Mouse (Mus musculus): Measurements from ENCODE around the gene 4931414P19Rik. TPM values are rescaled to one million over a fixed set of nuclear protein-coding genes. Genes with fewer than 3 reads are reported as not detected.
"Not testable (repeated sequence)": the region's sequence is repeated elsewhere in the genome, so short reads cannot be mapped to it uniquely, and the experiment has no call there.

4931414P19Rik gene
- polyA plus RNA-seq, 1 experiment: 8.7 TPM

GRCm38 (mm10) chr14:54617897-54618365, 12.1 kb upstream of the 4931414P19Rik start, which contains the start of gene Psmb5:
Gene Psmb5 (minus strand): TSS chr14:54618022.
- H3K4me3 ChIP-seq (ENCODE audit: control insufficient read depth, insufficient read depth, low read length): peak within 1 kb of the TSS; percentile 88
- peaks cover 9% of the 10 kb centered on the region for H3K4me1 ChIP-seq (replicated peaks; ENCODE audit: control insufficient read depth, insufficient read depth, low read length)
- under 1% methylated on average over 25 of the region's 25 CpGs for WGBS
- no peaks in the 10 kb centered on the region for H3K27me3 ChIP-seq (ENCODE audit: control insufficient read depth, insufficient read depth, low read length)
- TF ChIP-seq POLR2A (IDR thresholded peaks at IDR 0.05; ENCODE audit: control insufficient read depth, extremely low read depth, insufficient read depth, low read length, poor library complexity) (no peak), CTCF (IDR thresholded peaks at IDR 0.05; ENCODE audit: borderline replicate concordance, control insufficient read depth, extremely low read depth, insufficient read depth, low read length, poor library complexity) (no peak)
- H3K27ac ChIP-seq (ENCODE audit: control insufficient read depth, insufficient read depth, low read length): no peak within 1 kb of the TSS
- peak; percentile 85 for DNase-seq
- 0 out of 2 replicates have a peak, but pooled peaks cover 3% of the 10 kb centered on the region for H3K36me3 ChIP-seq (ENCODE audit: control insufficient read depth, insufficient read depth, low read length)

DNA sequence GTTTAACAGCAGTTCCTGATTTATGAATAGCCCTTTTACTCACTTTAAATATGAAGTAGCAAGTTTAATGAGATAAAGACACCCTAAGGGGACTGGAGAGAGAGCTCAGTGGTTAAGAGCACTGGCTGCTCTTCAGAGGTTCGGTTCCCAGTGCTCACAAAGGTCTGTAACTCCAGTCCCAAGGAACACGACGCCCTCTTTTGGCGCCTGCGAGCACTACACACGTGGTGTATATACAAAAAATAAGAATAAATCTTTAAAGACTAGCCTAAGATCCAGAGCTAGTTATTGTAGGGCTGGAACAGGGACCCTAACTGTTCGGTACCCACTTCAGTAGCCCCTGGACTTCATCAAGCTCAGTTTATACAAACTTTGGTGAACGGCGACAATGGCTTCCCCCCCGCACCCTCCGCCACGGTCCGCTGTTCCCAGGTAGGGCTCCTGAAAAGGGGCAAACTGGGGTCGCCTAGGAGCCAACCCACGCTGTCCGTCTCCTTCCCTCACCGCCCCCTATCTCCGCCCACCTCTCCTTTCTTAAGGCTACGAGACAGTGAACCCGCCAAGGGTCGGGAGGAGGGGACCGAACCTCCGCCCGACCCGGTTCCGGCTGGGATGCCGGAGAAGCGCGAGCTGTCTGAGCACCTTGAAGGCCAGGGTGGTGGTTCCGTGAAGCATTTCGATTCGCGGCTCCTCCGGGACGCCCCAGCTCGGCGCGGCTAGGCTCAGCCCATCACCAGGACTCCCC, 11.5 kb upstream of the 4931414P19Rik start:
- Histone ChIP-seq H3K27me3 (ENCODE audit: control insufficient read depth, insufficient read depth, low read length) (no peaks in the 10 kb centered on the region), H3K36me3 (ENCODE audit: control insufficient read depth, insufficient read depth, low read length) (peaks cover 6% of the 10 kb centered on the region; the same call in 1 of the 2 replicates), H3K27ac (ENCODE audit: control insufficient read depth, insufficient read depth, low read length) (no peak overlapping the region), H3K4me3 (ENCODE audit: control insufficient read depth, insufficient read depth, low read length) (peak overlapping the region; percentile 88), H3K4me1 (replicated peaks; ENCODE audit: control insufficient read depth, insufficient read depth, low read length) (peaks cover 9% of the 10 kb centered on the region)
- DNase-seq: no peak
- WGBS: 2% methylated on average over 38 of the region's 38 CpGs
- TF ChIP-seq CTCF (IDR thresholded peaks at IDR 0.05; ENCODE audit: borderline replicate concordance, control insufficient read depth, extremely low read depth, insufficient read depth, low read length, poor library complexity): no peak
- no peak for TF ChIP-seq POLR2A (IDR thresholded peaks at IDR 0.05; ENCODE audit: control insufficient read depth, extremely low read depth, insufficient read depth, low read length, poor library complexity)

DNA sequence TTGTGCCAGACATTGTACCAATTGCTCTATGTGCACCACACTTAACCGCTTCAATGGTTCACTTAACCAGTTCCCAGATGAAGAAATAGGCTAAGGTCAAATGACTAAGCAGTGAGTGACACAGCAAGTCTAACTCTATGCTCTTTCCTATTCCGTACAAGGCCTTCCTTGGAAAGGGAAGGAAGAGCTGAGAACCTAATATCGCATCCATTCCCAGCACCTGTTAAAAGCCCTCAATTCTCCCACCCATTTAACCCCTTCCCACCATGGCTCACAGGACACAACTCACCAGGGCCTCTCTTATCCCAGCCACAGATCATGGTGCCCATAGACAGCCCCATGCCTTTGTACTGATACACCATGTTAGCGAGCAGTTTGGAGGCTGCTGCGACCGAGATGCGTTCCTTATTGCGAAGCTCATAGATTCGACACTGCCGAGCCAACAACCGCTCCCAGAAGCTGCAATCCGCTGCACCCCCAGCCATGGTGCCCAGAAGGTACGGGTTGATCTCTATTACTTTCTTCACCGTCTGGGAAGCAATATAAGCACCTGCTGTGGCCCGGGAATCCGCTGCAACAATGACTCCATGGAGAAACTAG, 10.5 kb upstream of the 4931414P19Rik start:
- DNase-seq: no peak

GRCm38 (mm10) chr14:54614130-54614529, 8.3 kb upstream of the 4931414P19Rik start:
- DNase-seq; H3K27me3 ChIP-seq (ENCODE audit: control insufficient read depth, insufficient read depth, low read length); H3K4me1 ChIP-seq (replicated peaks; ENCODE audit: control insufficient read depth, insufficient read depth, low read length); H3K27ac ChIP-seq (ENCODE audit: control insufficient read depth, insufficient read depth, low read length); H3K4me3 ChIP-seq (ENCODE audit: control insufficient read depth, insufficient read depth, low read length): not testable (repeated sequence)
- peaks cover 12% of the 10 kb centered on the region for H3K36me3 ChIP-seq (ENCODE audit: control insufficient read depth, insufficient read depth, low read length)
- WGBS: 97% methylated on average over 16 of the region's 16 CpGs

More for the DNA sequence above, 10.5 kb upstream of the 4931414P19Rik start:
- H3K36me3 ChIP-seq (ENCODE audit: control insufficient read depth, insufficient read depth, low read length): peaks cover 12% of the 10 kb centered on the region
- TF ChIP-seq POLR2A (IDR thresholded peaks at IDR 0.05; ENCODE audit: control insufficient read depth, extremely low read depth, insufficient read depth, low read length, poor library complexity) (no peak), CTCF (IDR thresholded peaks at IDR 0.05; ENCODE audit: borderline replicate concordance, control insufficient read depth, extremely low read depth, insufficient read depth, low read length, poor library complexity) (no peak)
- H3K4me3 ChIP-seq (ENCODE audit: control insufficient read depth, insufficient read depth, low read length): no peak overlapping the region
- H3K4me1 ChIP-seq (replicated peaks; ENCODE audit: control insufficient read depth, insufficient read depth, low read length): peaks cover 9% of the 10 kb centered on the region
- no peak overlapping the region for H3K27ac ChIP-seq (ENCODE audit: control insufficient read depth, insufficient read depth, low read length)
- WGBS: 98% methylated on average over 16 of the region's 16 CpGs
- H3K27me3 ChIP-seq (ENCODE audit: control insufficient read depth, insufficient read depth, low read length): no peaks in the 10 kb centered on the region

GRCm38 (mm10) chr14:54610648-54611047, 4.9 kb upstream of the 4931414P19Rik start:
- H3K27me3 ChIP-seq (ENCODE audit: control insufficient read depth, insufficient read depth, low read length): no peaks in the 10 kb centered on the region
- WGBS: 96% methylated on average over 6 of the region's 6 CpGs
- no peak for DNase-seq
- no peak overlapping the region for H3K4me3 ChIP-seq (ENCODE audit: control insufficient read depth, insufficient read depth, low read length)
- H3K36me3 ChIP-seq (ENCODE audit: control insufficient read depth, insufficient read depth, low read length): peaks cover 12% of the 10 kb centered on the region
- peaks cover 3% of the 10 kb centered on the region for H3K4me1 ChIP-seq (replicated peaks; ENCODE audit: control insufficient read depth, insufficient read depth, low read length)
- no peak for TF ChIP-seq POLR2A (IDR thresholded peaks at IDR 0.05; ENCODE audit: control insufficient read depth, extremely low read depth, insufficient read depth, low read length, poor library complexity)
- no peak for TF ChIP-seq CTCF (IDR thresholded peaks at IDR 0.05; ENCODE audit: borderline replicate concordance, control insufficient read depth, extremely low read depth, insufficient read depth, low read length, poor library complexity)
- no peak overlapping the region for H3K27ac ChIP-seq (ENCODE audit: control insufficient read depth, insufficient read depth, low read length)

GRCm38 (mm10) chr14:54609962-54610361, 4.2 kb upstream of the 4931414P19Rik start:
- WGBS: 91% methylated on average over 4 of the region's 4 CpGs
- Histone ChIP-seq H3K36me3 (ENCODE audit: control insufficient read depth, insufficient read depth, low read length) (peaks cover 9% of the 10 kb centered on the region), H3K4me1 (replicated peaks; ENCODE audit: control insufficient read depth, insufficient read depth, low read length) (peaks cover 3% of the 10 kb centered on the region), H3K27ac (ENCODE audit: control insufficient read depth, insufficient read depth, low read length) (no peak overlapping the region), H3K27me3 (ENCODE audit: control insufficient read depth, insufficient read depth, low read length) (no peaks in the 10 kb centered on the region), H3K4me3 (ENCODE audit: control insufficient read depth, insufficient read depth, low read length) (no peak overlapping the region)
- TF ChIP-seq POLR2A (IDR thresholded peaks at IDR 0.05; ENCODE audit: control insufficient read depth, extremely low read depth, insufficient read depth, low read length, poor library complexity) (no peak), CTCF (IDR thresholded peaks at IDR 0.05; ENCODE audit: borderline replicate concordance, control insufficient read depth, extremely low read depth, insufficient read depth, low read length, poor library complexity) (no peak)
- peak; percentile 37 for DNase-seq

All from thymus, adult 2 months (tissue).